Mouse (Mus musculus) heart, postnatal 36 days (tissue): ENCODE measurements around the gene Rhbdl2. TPM values are rescaled to one million over a fixed set of nuclear protein-coding genes. Genes with fewer than 3 reads are reported as not detected.

Experiments used
- DNase-seq, 2 experiments: peaks; one replicate each; pipeline ENCODE4 v3.0.0; 2021 to 2022
- intact Hi-C: fragments of 180-260 bp; cut with DNase I; formaldehyde crosslinking; loops from one replicate; pipeline ENCODE4 v1.15.1; 2025
- total RNA-seq, 2 experiments: library from RNA; stranded (reverse); gene quantifications; 2 replicates each; pipeline ENCODE4 v1.2.3; 2021

The Rhbdl2 gene
- total RNA-seq, 2 experiments from 2014 or later = not detected

- DNase-seq = no peak
- intact Hi-C loops = no loop called here
Measured at GRCm38 (mm10) chr4:123810475-123811295, 23.0 kb downstream of the Rhbdl2 start.

DNA sequence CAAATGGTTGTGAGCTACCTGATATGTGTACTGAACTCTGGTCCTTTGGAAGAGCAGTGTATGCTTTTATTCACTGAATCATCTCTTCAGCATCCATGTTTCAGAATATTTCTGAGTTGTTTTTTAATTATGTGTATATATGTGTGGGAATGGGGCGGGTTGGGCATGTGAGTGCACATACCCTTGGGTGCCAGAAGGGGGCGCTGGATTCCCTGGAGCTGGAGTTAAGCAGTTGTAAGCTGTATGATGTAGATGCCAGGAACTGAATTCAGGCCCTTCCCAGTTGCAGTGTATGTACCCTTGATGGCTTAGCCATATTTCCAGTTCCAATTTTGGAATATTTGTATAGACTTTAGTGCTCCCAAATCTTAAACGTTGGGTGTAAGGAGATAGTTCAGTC, 24.9 kb downstream of the Rhbdl2 start:
- no peak for DNase-seq
- intact Hi-C loops = no loop called here

GRCm38 (mm10) chr4:123814030-123814501, 26.4 kb downstream of the Rhbdl2 start:
- intact Hi-C loops = no loop called here
- no peak for DNase-seq

- intact Hi-C loops = no loop called here
Measured at GRCm38 (mm10) chr4:123819093-123819610, 31.5 kb downstream of the Rhbdl2 start.

DNA sequence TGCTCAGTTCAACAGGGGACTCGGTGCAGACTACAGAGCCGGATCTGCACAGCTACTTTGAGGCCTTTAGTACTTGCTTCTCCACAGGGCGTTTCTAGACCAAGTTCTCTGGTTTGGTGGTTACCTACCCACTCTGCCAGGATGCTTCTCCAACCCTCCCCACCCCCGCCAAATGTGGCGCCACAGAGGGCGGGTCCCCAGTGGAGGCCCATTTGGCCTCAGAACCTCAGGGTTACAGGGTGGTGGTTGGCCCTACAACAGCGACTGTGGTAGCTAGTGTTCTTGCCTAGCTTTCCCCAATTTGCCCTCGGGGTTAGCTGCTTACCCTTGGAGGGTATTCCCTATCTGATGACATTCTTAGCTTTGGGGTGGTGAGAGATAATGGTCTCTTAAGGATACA, 54.5 kb downstream of the Rhbdl2 start:
- intact Hi-C loops = no loop called here
- no peak for DNase-seq

More at GRCm38 (mm10) chr4:123819093-123819610, 31.5 kb downstream of the Rhbdl2 start:
- DNase-seq = no peak

DNA sequence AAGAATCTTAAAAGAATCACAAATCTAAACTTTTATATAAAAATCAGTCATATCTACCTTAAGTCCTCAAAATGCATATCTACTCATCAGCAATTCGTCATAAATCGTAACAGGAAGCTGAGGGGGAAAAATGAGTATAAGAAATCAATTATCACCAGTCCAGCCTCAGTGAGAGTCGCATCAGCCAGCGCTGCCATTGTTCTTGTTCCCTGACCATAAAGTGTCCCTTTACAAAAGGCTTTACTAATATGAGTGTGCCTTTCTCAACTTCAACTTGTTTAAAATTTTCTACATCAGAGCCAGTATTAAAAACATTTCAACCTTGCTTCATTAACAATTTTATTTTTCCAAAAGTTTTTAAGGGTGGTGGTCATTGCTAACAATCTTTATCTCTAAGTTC, 69.2 kb downstream of the Rhbdl2 start:
- intact Hi-C loops = no loop called here
- DNase-seq = no peak

DNA sequence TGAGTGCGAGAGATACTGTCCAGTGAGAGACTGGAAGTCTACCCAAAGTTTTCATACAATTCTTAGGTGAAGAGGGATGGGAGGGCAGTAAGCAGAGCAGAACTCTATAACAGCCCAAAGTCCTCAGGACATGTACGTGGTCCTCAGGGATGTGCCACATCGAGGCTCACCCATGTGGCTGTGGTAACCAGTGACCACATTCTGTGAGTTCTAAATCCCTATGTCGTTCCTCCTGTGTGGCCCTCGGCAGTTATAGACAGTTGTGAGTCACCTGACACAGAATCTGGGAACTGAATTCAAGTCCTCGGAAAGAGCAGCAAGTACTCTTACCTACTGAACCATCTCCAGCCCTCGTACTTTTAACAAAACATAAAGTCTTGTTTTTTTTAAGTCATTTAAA, 70.4 kb downstream of the Rhbdl2 start:
- DNase-seq = no peak
- intact Hi-C loops = no loop called here

GRCm38 (mm10) chr4:123859379-123859778, 71.7 kb downstream of the Rhbdl2 start, which contains the start of gene 4933427I04Rik:
4933427I04Rik (plus strand) TSS chr4:123859679.
- no peak for DNase-seq
- intact Hi-C loops = no loop called here

DNA sequence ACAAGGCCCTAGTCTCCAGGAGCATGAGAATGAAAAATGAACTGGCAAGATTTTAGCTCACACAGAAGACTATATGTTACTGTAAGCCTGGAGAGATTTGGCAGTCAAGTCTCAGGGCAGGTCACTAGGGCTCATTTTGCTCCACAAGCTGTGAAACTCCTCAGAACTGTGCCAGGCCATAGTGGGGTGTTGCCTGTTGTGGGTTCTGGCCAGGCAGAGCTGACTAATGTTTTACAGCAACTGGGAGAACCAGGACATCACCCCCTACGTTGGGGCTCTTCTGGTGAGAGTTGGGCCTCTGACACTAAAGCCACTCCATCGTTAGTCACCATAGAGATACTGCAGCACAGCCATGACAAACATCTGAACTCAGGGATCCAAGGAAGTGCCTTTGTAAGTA, 72.1 kb downstream of the Rhbdl2 start:
- DNase-seq = no peak
- intact Hi-C loops = no loop called here

DNA sequence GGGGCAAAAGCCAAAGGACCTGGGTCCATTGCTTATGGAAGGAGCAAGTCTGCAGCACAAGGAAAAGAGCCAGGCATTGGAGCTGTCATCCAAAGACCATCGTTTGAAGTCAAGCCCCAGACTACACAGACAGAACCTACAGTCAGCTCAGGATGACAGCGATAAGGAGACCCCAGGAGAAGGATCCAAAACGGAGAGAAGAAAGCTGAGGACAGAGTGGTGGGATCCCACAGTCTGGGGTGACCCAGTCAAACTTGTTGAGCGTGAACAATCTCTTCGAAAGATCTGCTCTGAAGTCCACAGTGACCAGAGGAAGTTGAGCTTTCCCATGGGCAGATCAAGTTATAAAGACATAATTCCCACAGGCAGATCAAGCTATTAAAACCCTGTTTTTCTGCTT, 72.9 kb downstream of the Rhbdl2 start:
- intact Hi-C loops = no loop called here
- DNase-seq = no peak

Other genes with a start within 250 kb of the Rhbdl2 start
- gene Macf1, start 103.5 kb upstream of the Rhbdl2 start, total RNA-seq = 100 to 1,000 TPM; 228 to 240 TPM
- gene Ndufs5, start 69.7 kb upstream of the Rhbdl2 start, total RNA-seq = 100 to 1,000 TPM; 432 to 469 TPM
- 10 to 100 TPM; 21.6 to 22.8 TPM for gene Akirin1, start 37.5 kb upstream of the Rhbdl2 start, total RNA-seq
- gene 4933427I04Rik, start 71.8 kb downstream of the Rhbdl2 start, total RNA-seq = not detected
- gene Mycbp, start 117.0 kb downstream of the Rhbdl2 start, total RNA-seq = 10 to 100 TPM; 23.0 to 25.6 TPM
- gene Rragc, start 129.6 kb downstream of the Rhbdl2 start, total RNA-seq = 10 to 100 TPM; 39.8 to 40.0 TPM
- gene 4930535I16Rik, start 130.1 kb downstream of the Rhbdl2 start, total RNA-seq = not detected